Mouse (Mus musculus) CD4-positive, CD25-positive, alpha-beta regulatory T cell, adult 4 months (primary cell): ENCODE measurements at regions not wholly inside any gene's neighbourhood (a gene's known extent, or its start where the extent isn't known, plus 50 kb on each side); places are given as distances from the start of the nearest gene placed in this dataset.
"Not testable (repeated sequence)": the region's sequence is repeated elsewhere in the genome, so short reads cannot be mapped to it uniquely, and the experiment has no call there.

Experiments
- ATAC-seq: one replicate; pipeline ENCODE4 v1.8.0; 2017

- no peak for ATAC-seq
Measured at GRCm38 (mm10) chr12:109754986-109755385, 154.9 kb upstream of the Rtl1 start.

DNA sequence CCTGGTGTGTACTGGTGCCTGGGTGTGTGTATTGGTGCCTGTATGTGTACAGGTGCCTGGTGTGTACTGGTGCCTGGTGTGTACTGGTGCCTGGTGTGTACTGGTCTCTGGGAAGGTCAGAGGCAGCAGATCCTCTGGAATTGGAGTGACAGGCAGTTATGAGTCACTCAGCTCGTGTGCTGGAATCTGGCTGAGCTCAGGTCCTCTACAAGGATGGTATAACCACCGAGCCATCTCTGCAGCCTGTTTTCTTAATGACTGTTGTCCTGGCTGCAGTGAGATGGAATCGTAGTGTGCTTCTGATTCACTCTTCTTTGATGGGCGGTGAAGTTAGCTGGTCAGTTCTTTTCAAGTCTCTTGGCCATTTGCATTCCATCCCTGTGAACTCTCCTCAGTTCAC lies 164.2 kb upstream of the Rtl1 start:
- no peak for ATAC-seq

- ATAC-seq = not testable (repeated sequence)
Measured at GRCm38 (mm10) chr12:109766602-109767001, 166.5 kb upstream of the Rtl1 start.

GRCm38 (mm10) chr12:109772543-109772942 lies 172.4 kb upstream of the Rtl1 start:
- ATAC-seq = no peak

DNA sequence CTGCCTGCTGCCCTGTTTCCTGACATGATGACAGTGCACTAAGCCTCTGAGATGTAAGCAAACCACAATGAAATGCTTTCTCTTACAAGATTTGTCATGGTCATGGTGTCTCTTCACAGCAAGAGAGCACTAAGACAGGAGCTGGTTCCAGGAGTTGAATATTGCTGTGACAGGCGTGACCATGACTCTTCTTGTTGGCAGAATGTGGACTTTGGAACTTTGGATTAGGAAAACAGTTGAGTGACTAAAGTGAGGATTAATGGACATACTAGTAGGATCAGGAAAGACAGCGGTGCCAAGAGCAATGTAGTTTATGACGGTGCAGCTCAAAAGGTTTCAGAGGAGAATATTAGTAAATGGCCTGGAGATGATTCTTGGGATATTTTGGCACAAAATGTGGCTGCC lies 173.8 kb upstream of the Rtl1 start:
- ATAC-seq = no peak

- ATAC-seq = no peak
Measured at GRCm38 (mm10) chr12:109798846-109799245, 198.7 kb upstream of the Rtl1 start.

GRCm38 (mm10) chr12:109799395-109799794 lies 199.3 kb upstream of the Rtl1 start:
- no peak for ATAC-seq

GRCm38 (mm10) chr12:109827241-109827915 lies 227.2 kb upstream of the Rtl1 start:
- ATAC-seq = no peak

- ATAC-seq = no peak
Measured at GRCm38 (mm10) chr12:109830303-109831020, 230.3 kb upstream of the Rtl1 start.

GRCm38 (mm10) chr12:109832964-109833363 lies 232.8 kb upstream of the Rtl1 start:
- ATAC-seq = no peak

DNA sequence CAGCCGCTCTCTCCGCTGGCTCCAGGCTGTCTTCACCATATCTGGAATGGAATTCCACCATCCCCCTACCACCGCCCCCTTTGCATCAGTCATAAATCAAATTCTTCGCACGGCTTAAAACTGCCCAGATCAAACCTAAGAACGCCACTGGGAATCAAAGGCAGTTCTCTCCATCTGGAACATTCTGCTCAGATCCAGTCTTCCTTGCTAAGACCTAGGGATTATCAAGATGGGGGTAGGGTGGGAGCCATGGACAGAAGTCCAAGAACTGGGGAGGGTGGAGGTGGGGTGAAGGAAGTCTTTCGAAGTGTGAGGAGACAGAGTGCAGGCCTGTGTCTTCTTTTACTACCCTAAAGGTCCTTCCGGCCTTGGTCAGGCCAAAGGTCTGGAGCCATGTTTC lies 236.4 kb upstream of the Rtl1 start:
- no peak for ATAC-seq

GRCm38 (mm10) chr12:109839126-109839587 lies 239.0 kb upstream of the Rtl1 start:
- ATAC-seq = no peak

- ATAC-seq = no peak
Measured at GRCm38 (mm10) chr12:109839946-109840524, 239.9 kb upstream of the Rtl1 start.

DNA sequence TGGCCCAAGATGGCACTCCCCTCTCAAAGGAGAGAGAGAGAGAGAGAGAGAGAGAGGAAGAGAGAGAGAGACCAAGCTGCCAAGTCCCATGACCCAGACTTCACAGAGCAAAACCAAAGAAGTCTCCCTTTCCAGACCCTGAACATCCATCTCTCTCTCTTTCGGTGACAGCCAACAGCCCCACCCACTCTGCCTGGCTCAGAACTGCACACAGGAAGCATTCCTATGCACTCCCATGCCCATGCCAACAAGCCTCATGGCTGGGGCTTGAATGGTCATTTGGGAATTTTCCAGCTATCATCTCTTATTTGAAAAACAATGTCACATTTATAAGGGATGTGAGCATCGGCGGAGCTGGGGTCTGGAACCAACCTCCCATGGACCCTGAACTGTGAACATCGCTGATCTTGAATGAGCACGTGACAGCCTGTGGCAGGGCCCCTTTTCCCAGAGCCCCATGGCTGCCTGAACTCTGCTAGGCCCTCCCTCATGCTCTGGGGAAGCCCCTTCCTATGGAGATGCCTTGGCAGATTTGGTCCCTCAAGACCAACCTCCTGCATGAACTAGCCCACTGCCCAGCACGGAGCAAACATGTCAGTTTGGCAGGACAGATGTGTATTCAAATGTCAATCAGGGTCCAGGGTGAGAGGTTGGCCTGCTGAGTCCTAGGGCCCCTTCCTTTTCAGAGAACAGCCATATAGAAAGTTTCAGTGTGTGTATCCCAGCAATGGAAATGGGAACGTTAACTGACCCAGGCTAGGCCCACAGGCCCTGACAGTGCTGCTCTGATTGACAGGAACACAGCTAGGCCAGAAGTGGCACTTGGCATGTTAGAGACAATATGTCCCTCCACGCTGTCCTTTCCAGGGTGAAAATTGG lies 244.8 kb upstream of the Rtl1 start:
- ATAC-seq = no peak

DNA sequence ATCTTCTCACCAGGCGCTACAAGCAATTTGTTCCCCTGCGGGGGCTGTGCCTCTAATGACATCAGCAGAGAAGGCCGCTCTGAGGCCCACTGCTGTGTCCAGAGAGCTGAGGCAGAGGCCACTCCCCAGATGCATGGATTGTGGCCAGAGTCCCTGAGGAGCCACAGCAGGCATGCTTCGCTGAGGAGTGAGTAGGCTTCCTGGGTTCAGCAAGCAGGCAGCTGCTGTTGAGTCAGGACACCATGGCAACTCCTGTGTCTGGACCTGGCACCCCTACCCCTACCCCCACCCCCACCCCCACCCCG lies 245.4 kb upstream of the Rtl1 start:
- ATAC-seq = no peak

- ATAC-seq = no peak
Measured at GRCm38 (mm10) chr12:109856336-109856735, 256.2 kb upstream of the Rtl1 start.

GRCm38 (mm10) chr12:109857705-109858104 lies 257.6 kb upstream of the Rtl1 start:
- ATAC-seq = no peak

DNA sequence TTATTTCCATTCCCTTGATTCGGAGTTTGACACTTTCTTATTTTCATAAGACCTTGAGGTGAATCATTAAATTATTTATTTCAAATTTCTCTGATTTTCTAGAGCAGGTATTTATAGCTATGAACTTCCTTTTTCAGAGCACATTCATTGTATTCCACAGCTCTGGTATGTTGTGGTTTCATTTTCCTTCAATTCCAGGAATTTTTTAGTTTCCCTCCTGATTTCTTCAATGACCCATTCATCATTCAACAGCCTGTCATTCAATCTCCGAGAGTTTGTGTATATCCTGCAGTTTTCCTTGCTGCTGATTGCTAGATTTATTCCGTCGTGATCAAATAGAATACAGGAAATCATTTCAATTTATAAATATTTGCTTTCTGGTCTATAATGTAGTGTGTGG lies 264.7 kb upstream of the Rtl1 start:
- no peak for ATAC-seq

GRCm38 (mm10) chr12:109871021-109871420 lies 270.9 kb upstream of the Rtl1 start:
- no peak for ATAC-seq

DNA sequence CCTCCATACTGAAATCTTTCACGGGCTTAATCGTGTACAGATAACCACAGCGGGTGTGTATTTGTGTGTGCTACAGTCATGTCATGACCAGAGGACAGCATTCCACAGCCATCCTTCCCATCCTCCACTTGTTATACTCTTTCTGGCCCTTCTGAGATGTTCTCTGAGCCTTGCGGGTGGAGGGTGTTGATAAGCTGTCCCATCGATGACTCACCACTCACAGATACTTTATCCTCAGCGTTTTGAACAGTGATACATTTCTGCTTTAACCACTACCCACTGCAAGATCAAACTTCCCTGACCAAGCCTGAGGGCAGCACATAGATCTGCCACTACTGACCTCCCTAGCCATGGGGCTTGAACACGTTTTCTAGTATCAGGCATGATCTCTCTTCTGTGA lies 274.3 kb upstream of the Rtl1 start:
- no peak for ATAC-seq

DNA sequence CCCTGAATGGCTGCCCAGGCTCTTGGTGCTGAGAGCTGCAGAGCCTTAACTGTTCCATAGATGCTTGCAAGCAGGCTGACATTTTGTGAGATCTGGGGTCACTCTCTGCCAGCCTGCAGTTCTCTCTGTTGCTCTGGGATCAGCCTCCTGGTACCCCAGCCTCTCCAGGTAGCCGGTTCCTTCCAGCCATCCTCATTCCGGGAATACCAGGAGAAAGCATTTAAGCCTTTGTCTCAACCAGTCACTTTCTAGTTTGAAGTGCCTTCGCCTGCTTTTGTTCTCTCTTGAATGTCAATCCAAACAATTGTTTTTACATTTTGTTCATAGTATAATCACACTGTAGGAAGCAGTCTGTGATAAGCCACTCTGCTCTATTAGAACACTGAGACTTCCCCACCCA lies 281.0 kb upstream of the Rtl1 start:
- no peak for ATAC-seq

- no peak for ATAC-seq
Measured at GRCm38 (mm10) chr12:109891206-109891605, 291.1 kb upstream of the Rtl1 start.

GRCm38 (mm10) chr12:109892834-109893233 lies 292.7 kb upstream of the Rtl1 start:
- no peak for ATAC-seq
